Mouse (Mus musculus) MEL (cell line): Measurements from ENCODE around the gene Kcnj4.

Experiments used
- EP300 ChIP-seq, 2 experiments: IDR thresholded peaks; 2 replicates each; pipeline ENCODE4 v1.6.1; 2011; ENCODE audit warnings: improper control_type of control experiment in 2 of 2, low read length in 2 of 2, low read depth in 1 of 2, mild to moderate bottlenecking in 1 of 2
- ETS1 ChIP-seq: IDR thresholded peaks from 2 replicates; pipeline ENCODE4 v1.6.1; 2012; ENCODE audit warnings: low read depth, mild to moderate bottlenecking, inconsistent platforms, low read length, improper control_type of control experiment, moderate library complexity
- NRF1 ChIP-seq: IDR thresholded peaks from 2 replicates; pipeline ENCODE4 v1.6.1; 2014; ENCODE audit warnings: low read depth, mild to moderate bottlenecking, inconsistent platforms, low read length, improper control_type of control experiment, moderate library complexity; ENCODE audit not compliant: poor library complexity, insufficient read depth, severe bottlenecking
- POLR2A ChIP-seq, 2 experiments: IDR thresholded peaks; 2 replicates each; pipeline ENCODE4 v1.6.1; 2011 to 2012; ENCODE audit warnings: low read length in 2 of 2, mild to moderate bottlenecking in 2 of 2, control low read depth in 1 of 2, improper control_type of control experiment in 1 of 2, low read depth in 1 of 2, moderate library complexity in 1 of 2; ENCODE audit not compliant: control insufficient read depth in 1 of 2, insufficient read depth in 1 of 2, poor library complexity in 1 of 2
- TAL1 ChIP-seq: IDR thresholded peaks from 2 replicates; pipeline ENCODE4 v1.6.1; 2012; ENCODE audit warnings: mild to moderate bottlenecking, inconsistent platforms, low read length, moderate library complexity, mixed read lengths

DNA sequence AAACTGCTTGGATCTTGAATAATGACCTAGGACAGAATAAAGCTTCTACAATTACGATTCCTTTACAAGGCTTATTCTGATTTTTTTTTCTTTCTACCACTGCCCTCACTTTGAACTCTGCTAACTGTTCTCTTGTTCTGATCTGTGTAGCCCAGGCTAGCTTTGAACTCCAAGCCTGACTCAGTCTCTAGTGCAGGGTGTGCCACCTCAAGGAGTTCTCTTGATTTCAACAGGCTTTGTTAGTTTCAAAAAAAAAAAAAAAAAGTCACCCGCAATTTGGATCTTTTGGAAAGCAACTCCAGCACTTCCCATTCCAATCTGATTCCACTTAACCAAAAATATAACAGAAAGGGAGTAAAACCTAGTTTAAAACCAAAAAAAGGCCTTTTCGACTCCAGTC, 40.5 kb upstream of the Kcnj4 start:
- TF ChIP-seq ETS1 = no peak
- TF ChIP-seq POLR2A (IDR thresholded peaks at IDR 0.05; ENCODE audit: control insufficient read depth in 1 of 2, insufficient read depth in 1 of 2, low read depth in 1 of 2, low read length in 2 of 2, poor library complexity in 1 of 2) = no peak
- TF ChIP-seq TAL1 = no peak
- no peak for TF ChIP-seq NRF1
- TF ChIP-seq EP300 (IDR thresholded peaks at IDR 0.05; ENCODE audit: low read depth in 1 of 2, low read length in 2 of 2) = no peak
